Mouse (Mus musculus): Measurements from ENCODE around the gene Crabp2. TPM values are rescaled to one million over a fixed set of nuclear protein-coding genes. Genes with fewer than 3 reads are reported as not detected.
A peak's percentile ranks its signal among the peaks of the same experiment; 100 is the strongest.

Gene Crabp2
- polyA plus RNA-seq, 1 experiment from 2014 or later = not detected

GRCm38 (mm10) chr3:87983627-87984026 lies 35.2 kb downstream of the Crabp2 start:
- Histone ChIP-seq H3K9me3 (ENCODE audit: low read length) (no peaks in the 10 kb centered on the region), H3K4me2 (ENCODE audit: low read depth, low read length) (peak overlapping the region; percentile 57), H3K4me1 (ENCODE audit: insufficient read depth) (peaks cover 32% of the 10 kb centered on the region), H3K4me3 (ENCODE audit: low read depth, low read length) (no peak overlapping the region), H3K9ac (replicated peaks) (no peak overlapping the region), H3K27ac (ENCODE audit: low read depth) (0 out of 2 replicates have a peak overlapping the region, but pooled peaks have one; percentile 34), H3K27me3 (ENCODE audit: insufficient read depth, low read length) (peaks cover 20% of the 10 kb centered on the region), H3K36me3 (replicated peaks; ENCODE audit: insufficient read depth, low read length) (no peaks in the 10 kb centered on the region)
- 48% methylated on average over 6 of the region's 6 CpGs for WGBS (ENCODE audit: insufficient replicate concordance)
- TF ChIP-seq CTCF (IDR thresholded peaks at IDR 0.05; ENCODE audit: low read depth) = no peak
- DNase-seq (no peak), ATAC-seq (no peak)

GRCm38 (mm10) chr3:87984094-87984493 lies 35.6 kb downstream of the Crabp2 start:
- H3K27me3 ChIP-seq (ENCODE audit: insufficient read depth, low read length) = peaks cover 20% of the 10 kb centered on the region
- 37% methylated on average over 3 of the region's 3 CpGs for WGBS (ENCODE audit: insufficient replicate concordance)
- H3K4me3 ChIP-seq (ENCODE audit: low read depth, low read length) = no peak overlapping the region
- TF ChIP-seq EP300 (IDR thresholded peaks at IDR 0.05; ENCODE audit: low read depth) = no peak
- no peak for TF ChIP-seq CTCF (IDR thresholded peaks at IDR 0.05; ENCODE audit: low read depth)
- 0 out of 2 replicates have a peak overlapping the region, but pooled peaks have one; percentile 2 for H3K27ac ChIP-seq (ENCODE audit: low read depth)
- DNase-seq = no peak
- H3K4me1 ChIP-seq (ENCODE audit: insufficient read depth) = peaks cover 32% of the 10 kb centered on the region
- no peak overlapping the region for H3K4me2 ChIP-seq (ENCODE audit: low read depth, low read length)
- H3K9me3 ChIP-seq (ENCODE audit: low read length) = no peaks in the 10 kb centered on the region
- no peaks in the 10 kb centered on the region for H3K36me3 ChIP-seq (replicated peaks; ENCODE audit: insufficient read depth, low read length)
- no peak for ATAC-seq
- H3K9ac ChIP-seq (replicated peaks) = no peak overlapping the region

DNA sequence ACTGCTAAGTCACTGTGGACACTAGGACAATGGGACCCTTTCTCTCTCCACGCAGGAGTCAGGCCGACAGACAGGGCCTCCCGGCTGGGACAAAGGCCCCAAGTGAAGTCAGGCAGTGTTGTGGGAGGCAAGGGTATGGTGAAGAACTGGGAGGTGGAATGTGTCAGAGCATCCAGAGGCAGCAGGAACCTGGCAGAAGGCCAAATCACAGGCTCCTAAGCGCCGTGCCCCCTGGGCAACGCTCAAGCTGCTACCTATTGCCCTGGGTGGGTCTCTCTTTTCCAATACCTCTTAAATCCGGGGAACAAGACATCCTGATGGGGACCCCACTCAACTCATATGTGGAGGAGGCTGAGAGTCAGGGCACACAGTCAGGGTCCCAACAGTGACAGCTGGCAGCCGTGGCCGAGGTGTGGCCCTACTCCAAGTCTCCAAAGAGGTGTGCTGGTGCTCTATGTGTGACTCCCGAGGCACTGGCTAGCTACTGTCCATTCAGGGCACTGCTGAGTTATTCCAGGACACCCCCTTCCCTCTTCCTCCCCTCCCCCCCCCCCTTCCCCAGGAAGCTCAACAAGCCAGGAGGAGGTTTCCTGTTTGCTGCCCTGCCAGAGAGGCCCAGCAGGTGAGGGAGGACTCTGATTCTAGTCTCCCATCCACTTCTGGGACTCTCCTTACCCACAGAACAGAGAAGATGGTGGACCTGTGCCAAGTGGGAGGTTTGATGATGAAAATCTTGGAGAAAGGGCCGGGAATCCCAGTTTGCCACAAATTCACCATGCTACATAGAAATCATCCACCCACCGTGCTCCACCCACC lies 37.2 kb downstream of the Crabp2 start:
- H3K27ac ChIP-seq (ENCODE audit: low read depth) = no peak overlapping the region
- no peak for DNase-seq
- peaks cover 20% of the 10 kb centered on the region for H3K27me3 ChIP-seq (ENCODE audit: insufficient read depth, low read length)

GRCm38 (mm10) chr3:87986868-87987267 lies 38.4 kb downstream of the Crabp2 start:
- Histone ChIP-seq H3K4me2 (ENCODE audit: low read depth, low read length) (peak overlapping the region; percentile 68), H3K36me3 (replicated peaks; ENCODE audit: insufficient read depth, low read length) (no peaks in the 10 kb centered on the region), H3K27me3 (ENCODE audit: insufficient read depth, low read length) (peaks cover 20% of the 10 kb centered on the region), H3K27ac (ENCODE audit: low read depth) (no peak overlapping the region), H3K9me3 (ENCODE audit: low read length) (no peaks in the 10 kb centered on the region), H3K9ac (replicated peaks) (no peak overlapping the region), H3K4me3 (ENCODE audit: low read depth, low read length) (peak overlapping the region; percentile 21), H3K4me1 (ENCODE audit: insufficient read depth) (peaks cover 28% of the 10 kb centered on the region)
- peak; percentile 80 for ATAC-seq
- WGBS (ENCODE audit: insufficient replicate concordance) = under 1% methylated on average over 17 of the region's 17 CpGs
- DNase-seq = peak; percentile 96
- TF ChIP-seq CTCF (IDR thresholded peaks at IDR 0.05; ENCODE audit: low read depth) (peak; percentile 99), EP300 (IDR thresholded peaks at IDR 0.05; ENCODE audit: low read depth) (no peak)

More for the DNA sequence above, 37.2 kb downstream of the Crabp2 start:
- Histone ChIP-seq H3K9ac (replicated peaks) (no peak overlapping the region), H3K36me3 (replicated peaks; ENCODE audit: insufficient read depth, low read length) (no peaks in the 10 kb centered on the region), H3K9me3 (ENCODE audit: low read length) (no peaks in the 10 kb centered on the region), H3K4me2 (ENCODE audit: low read depth, low read length) (no peak overlapping the region), H3K4me3 (ENCODE audit: low read depth, low read length) (no peak overlapping the region), H3K4me1 (ENCODE audit: insufficient read depth) (peaks cover 32% of the 10 kb centered on the region)
- TF ChIP-seq EP300 (IDR thresholded peaks at IDR 0.05; ENCODE audit: low read depth) (no peak), CTCF (IDR thresholded peaks at IDR 0.05; ENCODE audit: low read depth) (no peak)
- 56% methylated on average over 12 of the region's 12 CpGs for WGBS (ENCODE audit: insufficient replicate concordance)
- ATAC-seq = no peak

GRCm38 (mm10) chr3:87987633-87988032 lies 39.2 kb downstream of the Crabp2 start:
- under 1% methylated on average over 15 of the region's 15 CpGs for WGBS (ENCODE audit: insufficient replicate concordance)
- H3K27me3 ChIP-seq (ENCODE audit: insufficient read depth, low read length) = peaks cover 27% of the 10 kb centered on the region
- H3K4me3 ChIP-seq (ENCODE audit: low read depth, low read length) = peak overlapping the region; percentile 21
- H3K4me2 ChIP-seq (ENCODE audit: low read depth, low read length) = peak overlapping the region; percentile 68
- H3K9ac ChIP-seq (replicated peaks) = no peak overlapping the region
- peaks cover 22% of the 10 kb centered on the region for H3K4me1 ChIP-seq (ENCODE audit: insufficient read depth)
- no peak; the same call in 1 of the 2 replicates for TF ChIP-seq CTCF (IDR thresholded peaks at IDR 0.05; ENCODE audit: low read depth)
- no peak for TF ChIP-seq EP300 (IDR thresholded peaks at IDR 0.05; ENCODE audit: low read depth)
- no peaks in the 10 kb centered on the region for H3K36me3 ChIP-seq (replicated peaks; ENCODE audit: insufficient read depth, low read length)
- H3K27ac ChIP-seq (ENCODE audit: low read depth) = no peak overlapping the region
- no peak for ATAC-seq
- peak; percentile 35 for DNase-seq
- H3K9me3 ChIP-seq (ENCODE audit: low read length) = no peaks in the 10 kb centered on the region

DNA sequence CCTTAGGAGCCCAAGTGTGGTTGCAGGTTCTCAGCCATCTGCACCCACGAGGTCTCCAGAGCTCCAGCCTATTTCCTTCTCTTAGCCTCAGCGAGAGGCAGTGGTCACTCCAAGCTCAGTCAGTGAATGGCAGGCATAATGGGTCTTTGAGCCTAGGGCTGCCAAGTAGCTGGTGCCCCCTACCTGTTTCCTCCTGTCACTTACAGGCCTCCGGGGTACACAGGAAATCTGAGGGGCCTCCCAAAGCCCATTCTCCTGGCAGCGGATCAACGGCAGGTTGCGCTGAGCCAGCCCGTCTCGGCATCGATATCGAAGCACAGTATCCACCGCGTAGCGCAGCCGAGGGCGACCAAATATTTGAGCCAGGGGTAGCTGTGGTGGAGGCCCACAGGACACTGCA lies 39.6 kb downstream of the Crabp2 start:
- Histone ChIP-seq H3K9ac (replicated peaks) (no peak overlapping the region), H3K9me3 (ENCODE audit: low read length) (no peaks in the 10 kb centered on the region), H3K4me3 (ENCODE audit: low read depth, low read length) (peak overlapping the region; percentile 21; the same call in 1 of the 2 replicates), H3K4me2 (ENCODE audit: low read depth, low read length) (peak overlapping the region; percentile 68), H3K36me3 (replicated peaks; ENCODE audit: insufficient read depth, low read length) (no peaks in the 10 kb centered on the region), H3K27ac (ENCODE audit: low read depth) (no peak overlapping the region), H3K4me1 (ENCODE audit: insufficient read depth) (peaks cover 18% of the 10 kb centered on the region), H3K27me3 (ENCODE audit: insufficient read depth, low read length) (peaks cover 29% of the 10 kb centered on the region)
- ATAC-seq (no peak), DNase-seq (no peak)
- no peak; the same call in 1 of the 2 replicates for TF ChIP-seq CTCF (IDR thresholded peaks at IDR 0.05; ENCODE audit: low read depth)
- TF ChIP-seq EP300 (IDR thresholded peaks at IDR 0.05; ENCODE audit: low read depth) = no peak
- WGBS (ENCODE audit: insufficient replicate concordance) = 4% methylated on average over 15 of the region's 15 CpGs

Data from liver, postnatal 0 days (tissue).